Mouse (Mus musculus): ENCODE results near the gene Zfp648. TPM values are rescaled to one million over a fixed set of nuclear protein-coding genes. Genes with fewer than 3 reads are reported as not detected.

Zfp648 gene
- total RNA-seq (2014; rRNA removed): not detected in 2 replicates
- polyA plus RNA-seq (2015; fragmentation: Nextera tagmentation; extraction: Ambion mirVana): 0.75 and 0.85 TPM in 2 replicates

DNA sequence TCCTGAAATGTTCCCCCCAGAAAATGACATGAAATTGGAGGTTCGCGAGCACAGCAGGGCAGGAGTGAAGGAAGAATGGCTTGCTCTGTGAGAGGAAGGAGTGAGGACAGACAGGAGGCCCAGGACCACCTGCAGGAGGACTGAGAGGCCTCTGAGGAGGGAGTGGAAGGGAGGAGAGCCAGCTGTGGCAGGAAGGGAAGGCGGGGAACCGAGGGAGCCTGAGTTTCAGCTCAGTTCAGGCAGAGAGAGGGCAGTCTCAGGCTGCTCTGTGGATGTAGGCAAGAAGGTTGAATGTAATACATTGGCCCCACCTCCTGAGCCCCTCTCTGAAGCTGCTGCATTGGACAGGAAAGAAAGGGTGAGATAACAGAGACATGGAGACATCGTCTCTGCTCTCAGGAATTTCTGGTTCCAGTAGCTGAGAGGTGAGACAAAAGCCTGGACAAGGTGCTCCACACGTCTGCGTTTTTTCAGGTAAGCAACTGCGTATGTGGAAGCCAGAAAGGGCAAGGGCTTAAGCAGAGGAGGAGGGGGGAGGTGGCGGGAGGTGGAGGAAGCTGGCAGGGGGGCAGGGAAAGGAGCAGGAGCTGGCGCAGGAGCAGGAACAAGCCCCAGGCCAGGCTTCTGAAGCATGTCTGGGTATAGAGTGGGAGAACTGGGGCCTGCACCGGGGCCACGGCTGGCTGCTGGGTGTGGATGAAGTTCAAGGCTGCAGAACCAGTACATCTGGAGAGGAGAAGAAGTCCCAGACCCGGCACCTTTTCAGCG, at the start of gene Zfp648:
Gene Zfp648, plus strand, starts transcription at position 233 of the 768 bp plus-strand sequence.
- DNase-seq (ENCODE audit: low spot score) (no peak), ATAC-seq (ENCODE audit: low FRiP score) (no peak)
- H3K4me3 ChIP-seq (ENCODE audit: low read depth, low read length): no peak within 1 kb of the TSS
- TF ChIP-seq CTCF (IDR thresholded peaks at IDR 0.05): 0 out of 2 replicates have a peak, but pooled peaks have one; percentile 9
- no peaks in the 10 kb centered on the region for H3K9me3 ChIP-seq (ENCODE audit: low read length)
- H3K36me3 ChIP-seq (ENCODE audit: insufficient read depth, low read length): no peaks in the 10 kb centered on the region
- peaks cover 3% of the 10 kb centered on the region; the same call in 1 of the 2 replicates for H3K4me1 ChIP-seq (ENCODE audit: insufficient read depth, low read length)
- H3K27ac ChIP-seq (ENCODE audit: low read depth, low read length): no peak within 1 kb of the TSS
- H3K27me3 ChIP-seq (ENCODE audit: insufficient read depth, low read length): peaks cover 8% of the 10 kb centered on the region
- H3K4me2 ChIP-seq (ENCODE audit: low read depth, low read length, poor library complexity, severe bottlenecking): no peak within 1 kb of the TSS
- H3K9ac ChIP-seq (replicated peaks; ENCODE audit: low read length, poor library complexity, severe bottlenecking): no peak within 1 kb of the TSS
- 44% methylated on average over 14 of the region's 14 CpGs for WGBS

DNA sequence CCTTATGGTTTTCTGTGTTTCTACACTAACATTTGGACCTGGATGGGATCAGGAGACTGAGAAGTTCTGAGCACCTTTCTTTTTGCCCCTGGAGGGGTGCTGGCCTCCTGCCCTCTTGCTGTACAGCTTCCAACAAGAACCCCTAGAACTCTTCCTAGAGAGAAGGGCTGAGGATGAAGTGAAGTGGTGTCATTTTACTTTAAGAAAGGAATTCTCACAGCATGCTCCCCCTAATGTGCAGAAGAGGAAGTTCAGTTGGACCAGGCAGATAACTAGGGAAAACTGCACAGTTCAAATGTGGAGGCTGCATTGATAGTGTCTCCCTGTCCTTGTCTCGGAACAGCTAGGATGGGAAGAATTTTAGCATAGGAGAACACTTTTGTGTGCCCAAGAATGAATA, 48.4 kb upstream of the Zfp648 start:
- H3K4me2 ChIP-seq (ENCODE audit: low read depth, low read length, poor library complexity, severe bottlenecking): no peak overlapping the region
- H3K27ac ChIP-seq (ENCODE audit: low read depth, low read length): no peak overlapping the region
- ATAC-seq (ENCODE audit: low FRiP score): no peak
- no peaks in the 10 kb centered on the region for H3K36me3 ChIP-seq (ENCODE audit: insufficient read depth, low read length)
- peak; percentile 33 for DNase-seq (ENCODE audit: low spot score)
- no peaks in the 10 kb centered on the region for H3K27me3 ChIP-seq (ENCODE audit: insufficient read depth, low read length)
- H3K4me3 ChIP-seq (ENCODE audit: low read depth, low read length): no peak overlapping the region
- peak; percentile 66 for TF ChIP-seq CTCF (IDR thresholded peaks at IDR 0.05)
- no peaks in the 10 kb centered on the region for H3K9me3 ChIP-seq (ENCODE audit: low read length)
- no peaks in the 10 kb centered on the region for H3K4me1 ChIP-seq (ENCODE audit: insufficient read depth, low read length)
- 80% methylated on average over 1 of the region's 1 CpGs for WGBS
- no peak overlapping the region for H3K9ac ChIP-seq (replicated peaks; ENCODE audit: low read length, poor library complexity, severe bottlenecking)

- ATAC-seq (ENCODE audit: low FRiP score): no peak
- Histone ChIP-seq H3K9ac (replicated peaks; ENCODE audit: low read length, poor library complexity, severe bottlenecking) (no peak overlapping the region), H3K4me3 (ENCODE audit: low read depth, low read length) (no peak overlapping the region), H3K4me1 (ENCODE audit: insufficient read depth, low read length) (no peaks in the 10 kb centered on the region), H3K9me3 (ENCODE audit: low read length) (no peaks in the 10 kb centered on the region), H3K4me2 (ENCODE audit: low read depth, low read length, poor library complexity, severe bottlenecking) (no peak overlapping the region), H3K27ac (ENCODE audit: low read depth, low read length) (no peak overlapping the region), H3K27me3 (ENCODE audit: insufficient read depth, low read length) (no peaks in the 10 kb centered on the region), H3K36me3 (ENCODE audit: insufficient read depth, low read length) (no peaks in the 10 kb centered on the region)
- TF ChIP-seq CTCF (IDR thresholded peaks at IDR 0.05): no peak
- no peak for DNase-seq (ENCODE audit: low spot score)
- 89% methylated on average over 7 of the region's 7 CpGs for WGBS
Observed at GRCm38 (mm10) chr1:154153800-154154199, 47.2 kb upstream of the Zfp648 start.

- WGBS: 36% methylated on average over 14 of the region's 14 CpGs
- DNase-seq (ENCODE audit: low spot score) (peak; percentile 77), ATAC-seq (ENCODE audit: low FRiP score) (peak; percentile 90)
- TF ChIP-seq CTCF (IDR thresholded peaks at IDR 0.05): no peak
- Histone ChIP-seq H3K27ac (ENCODE audit: low read depth, low read length) (peak overlapping the region; percentile 45), H3K36me3 (ENCODE audit: insufficient read depth, low read length) (no peaks in the 10 kb centered on the region), H3K4me1 (ENCODE audit: insufficient read depth, low read length) (no peaks in the 10 kb centered on the region), H3K4me2 (ENCODE audit: low read depth, low read length, poor library complexity, severe bottlenecking) (no peak overlapping the region), H3K9ac (replicated peaks; ENCODE audit: low read length, poor library complexity, severe bottlenecking) (no peak overlapping the region), H3K9me3 (ENCODE audit: low read length) (no peaks in the 10 kb centered on the region), H3K4me3 (ENCODE audit: low read depth, low read length) (no peak overlapping the region), H3K27me3 (ENCODE audit: insufficient read depth, low read length) (no peaks in the 10 kb centered on the region)
Observed at GRCm38 (mm10) chr1:154156177-154157062, 44.6 kb upstream of the Zfp648 start.

GRCm38 (mm10) chr1:154157131-154157530, 43.9 kb upstream of the Zfp648 start:
- H3K9me3 ChIP-seq (ENCODE audit: low read length): no peaks in the 10 kb centered on the region
- no peak for TF ChIP-seq CTCF (IDR thresholded peaks at IDR 0.05)
- H3K4me3 ChIP-seq (ENCODE audit: low read depth, low read length): no peak overlapping the region
- H3K27ac ChIP-seq (ENCODE audit: low read depth, low read length): peak overlapping the region; percentile 45
- H3K4me2 ChIP-seq (ENCODE audit: low read depth, low read length, poor library complexity, severe bottlenecking): no peak overlapping the region
- DNase-seq (ENCODE audit: low spot score): peak; percentile 35
- no peaks in the 10 kb centered on the region for H3K27me3 ChIP-seq (ENCODE audit: insufficient read depth, low read length)
- H3K4me1 ChIP-seq (ENCODE audit: insufficient read depth, low read length): no peaks in the 10 kb centered on the region
- ATAC-seq (ENCODE audit: low FRiP score): 0 out of 2 replicates have a peak, but pooled peaks have one; percentile 20
- no peak overlapping the region for H3K9ac ChIP-seq (replicated peaks; ENCODE audit: low read length, poor library complexity, severe bottlenecking)
- WGBS: 44% methylated on average over 4 of the region's 4 CpGs
- no peaks in the 10 kb centered on the region for H3K36me3 ChIP-seq (ENCODE audit: insufficient read depth, low read length)
